Mouse (Mus musculus) embryonic facial prominence, embryonic 14.5 days (tissue): ENCODE results near the gene Vstm4. TPM values are rescaled to one million over a fixed set of nuclear protein-coding genes. Genes with fewer than 3 reads are reported as not detected.

ENCODE experiments used
- ATAC-seq: fragments of 200-750 bp; cut with Nextera tagmentation; 2 replicates; pipeline ENCODE4 v1.8.0; 2017; ENCODE audit warnings: low read depth, moderate number of reproducible peaks, moderate TSS enrichment
- DNase-seq: peaks from one replicate; pipeline ENCODE4 v3.0.0-alpha.2; 2015; ENCODE audit warnings: low spot score
- H3K27ac ChIP-seq: fragments of 300-500 bp; sonication (generic); replicated peaks from 2 replicates; pipeline ENCODE4 v1.5.1; 2014; ENCODE audit warnings: low read depth, mild to moderate bottlenecking, low read length, moderate library complexity
- H3K27me3 ChIP-seq: fragments of 300-500 bp; sonication (generic); replicated peaks from 2 replicates; pipeline ENCODE4 v1.6.1; 2014; ENCODE audit warnings: low read length; ENCODE audit not compliant: control insufficient read depth, insufficient read depth
- H3K36me3 ChIP-seq: fragments of 300-500 bp; sonication (generic); 2 replicates; pipeline ENCODE4 v1.6.1; 2014; ENCODE audit warnings: low read length, mixed read lengths; ENCODE audit not compliant: control insufficient read depth, insufficient read depth
- H3K4me1 ChIP-seq: fragments of 300-500 bp; sonication (generic); 2 replicates; pipeline ENCODE4 v1.6.1; 2014; ENCODE audit warnings: antibody characterized with exemption, low read length; ENCODE audit not compliant: control insufficient read depth, insufficient read depth
- H3K4me2 ChIP-seq: fragments of 300-500 bp; sonication (generic); 2 replicates; pipeline ENCODE4 v1.6.1; 2014; ENCODE audit warnings: low read depth, mild to moderate bottlenecking, low read length, moderate library complexity, mixed read lengths
- H3K4me3 ChIP-seq: fragments of 300-500 bp; sonication (generic); 2 replicates; pipeline ENCODE4 v1.5.1; 2014; ENCODE audit warnings: low read depth, mild to moderate bottlenecking, low read length
- H3K9ac ChIP-seq: fragments of 300-500 bp; sonication (generic); 2 replicates; pipeline ENCODE4 v1.6.1; 2014; ENCODE audit warnings: low read depth, mild to moderate bottlenecking, low read length, moderate library complexity, mixed read lengths
- H3K9me3 ChIP-seq: fragments of 300-500 bp; sonication (generic); 2 replicates; pipeline ENCODE4 v1.6.1; 2016; ENCODE audit warnings: low read length; ENCODE audit not compliant: control insufficient read depth
- WGBS: fragments of 180-500 bp; shearing (Covaris S2); extraction: QIAGEN DNeasy Blood & Tissue Kit; methylation state at CpG from one replicate; pipeline ENCODE4 v1.1.7; 2014; 5-methylcytosine and 5-hydroxymethylcytosine counted together
- polyA plus RNA-seq: library from polyadenylated mRNA; unstranded; fragments of >200 nt; fragmentation: Nextera tagmentation; extraction: Ambion mirVana; gene quantifications from 2 replicates; pipeline ENCODE4 v1.2.1, GENCODE M21; 2014

Vstm4 gene
- polyA plus RNA-seq, 1 experiment from 2014 or later: 40.2 TPM

GRCm38 (mm10) chr14:32865331-32865730 lies 8.8 kb downstream of the Vstm4 start:
- Histone ChIP-seq H3K27me3 (no peaks in the 10 kb centered on the region), H3K4me2 (no peak overlapping the region), H3K9me3 (no peaks in the 10 kb centered on the region), H3K36me3 (0 out of 2 replicates have a peak, but pooled peaks cover 5% of the 10 kb centered on the region), H3K4me1 (peaks cover 15% of the 10 kb centered on the region), H3K4me3 (no peak overlapping the region), H3K27ac (no peak overlapping the region), H3K9ac (no peak overlapping the region)
- 76% methylated on average over 3 of the region's 3 CpGs for WGBS
- no peak for ATAC-seq
- no peak for DNase-seq

DNA sequence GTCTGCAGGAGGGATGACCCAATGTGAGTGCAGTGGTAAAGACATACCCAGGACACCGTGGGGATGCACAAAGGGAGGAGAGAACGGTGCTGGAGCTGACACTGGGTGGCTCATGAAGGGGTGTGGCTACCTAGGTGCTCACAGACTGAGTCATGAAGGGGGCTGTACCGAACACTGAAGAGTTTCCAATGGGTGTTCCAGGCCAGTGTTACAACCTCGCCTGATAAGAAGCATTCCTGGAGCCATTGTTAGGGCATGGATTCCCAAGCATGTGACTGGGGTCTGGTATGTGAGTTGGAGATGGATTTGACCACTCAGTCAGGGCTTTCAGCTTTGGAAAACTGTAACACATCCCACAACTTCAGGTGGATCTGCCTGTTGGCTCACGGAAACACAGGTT lies 15.4 kb downstream of the Vstm4 start:
- ATAC-seq (no peak), DNase-seq (no peak)
- H3K4me1 ChIP-seq: no peaks in the 10 kb centered on the region
- no peaks in the 10 kb centered on the region for H3K9me3 ChIP-seq
- H3K4me3 ChIP-seq: no peak overlapping the region
- no peak overlapping the region for H3K9ac ChIP-seq
- H3K36me3 ChIP-seq: 0 out of 2 replicates have a peak, but pooled peaks cover 5% of the 10 kb centered on the region
- no peak overlapping the region for H3K4me2 ChIP-seq
- H3K27me3 ChIP-seq: no peaks in the 10 kb centered on the region
- H3K27ac ChIP-seq: no peak overlapping the region
- 82% methylated on average over 5 of the region's 5 CpGs for WGBS

GRCm38 (mm10) chr14:32877549-32877948 lies 21.0 kb downstream of the Vstm4 start:
- Histone ChIP-seq H3K27me3 (no peaks in the 10 kb centered on the region), H3K4me2 (no peak overlapping the region), H3K4me1 (no peaks in the 10 kb centered on the region), H3K9me3 (no peaks in the 10 kb centered on the region), H3K36me3 (0 out of 2 replicates have a peak, but pooled peaks cover 5% of the 10 kb centered on the region), H3K4me3 (no peak overlapping the region), H3K27ac (no peak overlapping the region), H3K9ac (no peak overlapping the region)
- no peak for DNase-seq
- 56% methylated on average over 5 of the region's 6 CpGs for WGBS
- no peak for ATAC-seq

- Histone ChIP-seq H3K4me2 (no peak overlapping the region), H3K4me1 (no peaks in the 10 kb centered on the region), H3K9ac (no peak overlapping the region), H3K4me3 (no peak overlapping the region), H3K36me3 (no peaks in the 10 kb centered on the region), H3K27me3 (no peaks in the 10 kb centered on the region), H3K27ac (no peak overlapping the region), H3K9me3 (no peaks in the 10 kb centered on the region)
- ATAC-seq (no peak), DNase-seq (no peak)
- WGBS: 79% methylated on average over 5 of the region's 5 CpGs
These were observed 23.8 kb downstream of the Vstm4 start for GRCm38 (mm10) chr14:32880332-32880731.

DNA sequence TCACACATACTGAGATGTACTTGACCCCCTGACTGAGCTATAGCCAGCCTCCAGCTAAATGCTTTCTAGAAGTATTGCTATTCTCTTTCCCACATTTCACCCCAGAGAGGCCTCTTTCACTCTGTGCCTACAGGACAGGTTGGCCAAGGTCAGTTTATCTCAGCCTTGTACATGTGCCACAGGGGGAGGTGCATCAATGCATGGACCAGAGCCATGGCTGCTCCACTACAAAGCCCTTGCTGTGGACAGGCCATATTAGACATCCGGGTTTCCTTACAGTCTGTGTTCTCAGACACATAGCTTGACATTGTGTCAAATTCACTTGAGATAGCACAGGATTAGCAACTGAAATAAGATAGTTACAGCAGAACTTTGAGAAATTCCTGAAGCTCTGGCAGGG lies 25.1 kb downstream of the Vstm4 start:
- H3K27me3 ChIP-seq: no peaks in the 10 kb centered on the region
- H3K9me3 ChIP-seq: no peaks in the 10 kb centered on the region
- H3K4me1 ChIP-seq: no peaks in the 10 kb centered on the region
- ATAC-seq: no peak
- H3K4me3 ChIP-seq: no peak overlapping the region
- H3K4me2 ChIP-seq: no peak overlapping the region
- 50% methylated on average over 1 of the region's 1 CpGs for WGBS
- no peak for DNase-seq
- no peak overlapping the region for H3K27ac ChIP-seq
- no peak overlapping the region for H3K9ac ChIP-seq
- no peaks in the 10 kb centered on the region for H3K36me3 ChIP-seq

- 22% methylated on average over 6 of the region's 6 CpGs for WGBS
- ATAC-seq: peak; percentile 84; the same call in 1 of the 2 replicates
These were observed 32.5 kb downstream of the Vstm4 start for GRCm38 (mm10) chr14:32888876-32889674.

DNA sequence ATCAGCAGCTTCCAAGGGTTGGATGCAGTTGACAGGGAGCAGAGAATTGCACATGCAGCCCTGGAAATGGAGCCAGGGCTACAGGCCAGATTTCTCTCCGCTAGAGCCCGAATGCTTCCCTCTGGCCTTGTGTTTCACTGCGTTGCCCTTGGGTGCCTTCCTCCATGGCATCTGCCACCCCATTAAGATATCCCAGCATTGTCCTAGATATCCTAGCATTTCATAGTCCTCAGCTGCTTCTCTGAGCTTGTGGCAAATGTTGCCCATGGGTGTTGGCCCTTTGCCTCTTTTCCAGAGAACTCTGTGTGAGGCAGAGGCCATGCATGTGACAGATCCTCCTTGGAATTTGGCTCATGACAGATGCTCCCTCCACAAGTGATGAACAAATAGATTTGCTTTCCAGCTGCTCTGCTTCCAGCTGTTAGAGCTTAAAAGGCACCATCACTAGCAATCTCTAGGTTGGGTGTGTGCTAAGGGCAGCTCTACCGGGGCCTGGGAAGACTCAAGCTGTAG lies 37.8 kb downstream of the Vstm4 start:
- H3K4me1 ChIP-seq: peaks cover 1% of the 10 kb centered on the region
- no peaks in the 10 kb centered on the region for H3K27me3 ChIP-seq
- 69% methylated on average over 4 of the region's 4 CpGs for WGBS
- DNase-seq (peak; percentile 88), ATAC-seq (peak; percentile 81)
- H3K9me3 ChIP-seq: no peaks in the 10 kb centered on the region
- H3K9ac ChIP-seq: no peak overlapping the region
- H3K4me3 ChIP-seq: no peak overlapping the region
- H3K27ac ChIP-seq: no peak overlapping the region
- H3K36me3 ChIP-seq: 0 out of 2 replicates have a peak, but pooled peaks cover 6% of the 10 kb centered on the region
- H3K4me2 ChIP-seq: no peak overlapping the region

More at GRCm38 (mm10) chr14:32888876-32889674, 32.5 kb downstream of the Vstm4 start:
- Histone ChIP-seq H3K27me3 (no peaks in the 10 kb centered on the region), H3K9me3 (no peaks in the 10 kb centered on the region), H3K4me3 (no peak overlapping the region), H3K4me2 (no peak overlapping the region), H3K36me3 (0 out of 2 replicates have a peak, but pooled peaks cover 6% of the 10 kb centered on the region), H3K4me1 (peaks cover 11% of the 10 kb centered on the region), H3K9ac (no peak overlapping the region), H3K27ac (no peak overlapping the region)
- peak; percentile 62 for DNase-seq

DNA sequence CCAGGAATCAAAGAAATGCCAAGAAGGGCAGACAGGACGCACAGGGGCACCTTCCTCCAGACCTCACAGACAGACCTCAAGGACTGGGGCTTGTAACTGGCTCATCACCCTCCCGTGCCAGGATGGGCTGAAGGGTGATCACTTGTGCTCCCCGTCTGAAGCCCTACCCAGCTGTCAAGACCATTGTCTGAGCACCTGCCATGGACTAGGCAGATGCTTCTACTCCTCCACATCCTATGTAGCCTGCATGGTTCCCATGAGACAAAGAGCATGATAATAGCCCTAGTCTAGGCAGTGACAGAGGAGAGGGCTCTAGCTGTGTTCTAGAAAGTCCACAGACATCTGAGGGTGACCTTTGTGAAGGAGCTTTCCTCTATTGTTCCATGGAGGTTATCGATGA lies 38.3 kb downstream of the Vstm4 start:
- ATAC-seq (peak; percentile 77), DNase-seq (peak; percentile 51)
- Histone ChIP-seq H3K36me3 (0 out of 2 replicates have a peak, but pooled peaks cover 6% of the 10 kb centered on the region), H3K4me2 (no peak overlapping the region), H3K4me3 (no peak overlapping the region), H3K27ac (0 out of 2 replicates have a peak overlapping the region, but pooled peaks have one; percentile 15), H3K4me1 (no peaks in the 10 kb centered on the region), H3K27me3 (no peaks in the 10 kb centered on the region), H3K9me3 (no peaks in the 10 kb centered on the region), H3K9ac (no peak overlapping the region)
- WGBS: 81% methylated on average over 4 of the region's 4 CpGs
